In the genomic region with DNA sequence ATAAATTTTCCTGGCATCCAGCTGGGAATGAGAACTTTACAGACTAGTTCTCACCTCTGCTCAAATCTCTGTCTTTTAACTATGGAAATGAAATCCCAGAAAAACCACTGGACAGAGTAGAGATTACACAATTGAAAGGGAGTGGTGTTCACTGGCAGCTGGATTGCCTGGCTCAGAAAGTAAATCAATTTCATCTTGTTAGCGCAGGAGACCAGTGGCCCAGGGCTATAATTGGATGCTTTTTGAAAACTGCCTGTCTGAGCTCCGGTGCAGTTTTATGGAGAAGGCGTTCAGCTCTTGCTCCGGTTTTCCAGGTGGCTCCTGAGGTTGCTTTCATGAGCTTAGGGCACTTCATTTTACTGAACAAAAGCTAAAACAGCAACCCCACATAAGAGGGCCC, we compare ENCODE assay signal across 21 mouse cellular contexts.
"Had no signal": no experiment of that assay in that cellular context is flagged by ENCODE, and none has a peak within 500 bp of the region (broad histone marks: within the 10 kb centered on the region; RNA-seq: fewer than 3 reads in every experiment).

No protein-coding gene starts in this region.

- H3K27me3 ChIP-seq: limb, embryonic 13.5 days; midbrain, embryonic 12.5 days; neural tube, embryonic 13.5 days; stomach, embryonic 15.5 days had no signal

- H3K4me3 ChIP-seq: layer of hippocampus, adult 2 months; limb, embryonic 13.5 days; megakaryocyte, embryonic 14.5 days; midbrain, embryonic 12.5 days; myocyte; neural tube, embryonic 13.5 days; stomach, embryonic 15.5 days had no signal

- H3K4me2 ChIP-seq: limb, embryonic 13.5 days; liver, embryonic 11.5 days; lung, embryonic 14.5 days; midbrain, embryonic 12.5 days; neural tube, embryonic 13.5 days; stomach, embryonic 15.5 days had no signal

- H3K9me3 ChIP-seq: limb, embryonic 13.5 days; megakaryocyte, embryonic 14.5 days; midbrain, embryonic 12.5 days; neural tube, embryonic 13.5 days; stomach, embryonic 15.5 days had no signal

- ATAC-seq: intestine, postnatal 0 days; liver, postnatal 0 days; lung, postnatal 0 days had no signal

- H3K4me1 ChIP-seq: stomach, embryonic 15.5 days had no signal

- H3K36me3 ChIP-seq: limb, embryonic 13.5 days; midbrain, embryonic 12.5 days; neural tube, embryonic 13.5 days; stomach, embryonic 15.5 days had no signal

- H3K27ac ChIP-seq: kidney, postnatal 0 days; layer of hippocampus, adult 2 months; limb, embryonic 13.5 days; liver, embryonic 14.5 days; midbrain, embryonic 12.5 days; neural tube, embryonic 13.5 days; stomach, embryonic 15.5 days had no signal

- DNase-seq: kidney, adult 2 months; kidney, postnatal 25 days; layer of hippocampus, adult 9-11 months; liver, postnatal 0 days; lung, embryonic 14.5 days; retina, postnatal 1 day; right cerebral cortex, postnatal 25 days; spleen, adult 18-20 months; thymus, postnatal 25 days had no signal

- H3K9ac ChIP-seq: limb, embryonic 13.5 days; liver, embryonic 14.5 days; liver, postnatal 0 days; lung, embryonic 14.5 days; midbrain, embryonic 12.5 days; neural tube, embryonic 13.5 days; stomach, embryonic 15.5 days had no signal
